Mouse (Mus musculus) lung, adult 18-20 months (tissue): Measurements from ENCODE around the gene Ephb4.

Source experiments
- DNase-seq, 2 experiments: peaks; one replicate each; pipeline ENCODE4 v3.0.0; 2022; ENCODE audit warnings: mixed read lengths in 2 of 2

Ephb4 gene

GRCm38 (mm10) chr5:137337190-137337589, 12.7 kb upstream of the Ephb4 start:
- no peak for DNase-seq

GRCm38 (mm10) chr5:137338256-137338655, 11.7 kb upstream of the Ephb4 start:
- DNase-seq: peak; percentile 93 to 95

- DNase-seq: peak; percentile 60 to 71
These were observed 11.1 kb upstream of the Ephb4 start for GRCm38 (mm10) chr5:137338663-137339289.

- peak; percentile 69 to 78 for DNase-seq
These were observed 10.5 kb upstream of the Ephb4 start for GRCm38 (mm10) chr5:137339290-137339979.

- no peak for DNase-seq
These were observed 9.7 kb upstream of the Ephb4 start for GRCm38 (mm10) chr5:137340222-137340621.

- no peak for DNase-seq
These were observed 7.4 kb upstream of the Ephb4 start for GRCm38 (mm10) chr5:137342407-137343012.

GRCm38 (mm10) chr5:137343412-137343811, 6.5 kb upstream of the Ephb4 start:
- no peak for DNase-seq

GRCm38 (mm10) chr5:137343869-137344268, 6.0 kb upstream of the Ephb4 start:
- DNase-seq: no peak

GRCm38 (mm10) chr5:137345821-137346220, 4.1 kb upstream of the Ephb4 start:
- DNase-seq: peak; percentile 33 to 36

- no peak for DNase-seq
These were observed 3.5 kb upstream of the Ephb4 start for GRCm38 (mm10) chr5:137346388-137346787.

GRCm38 (mm10) chr5:137346983-137347382, 2.9 kb upstream of the Ephb4 start:
- no peak for DNase-seq

GRCm38 (mm10) chr5:137347856-137348255, 2.1 kb upstream of the Ephb4 start:
- peak in 1 of 2 experiments; percentile 29 for DNase-seq

GRCm38 (mm10) chr5:137348482-137349383, 1.2 kb upstream of the Ephb4 start:
- DNase-seq: peak; percentile 83 to 88

- DNase-seq: no peak
These were observed 522 bp downstream of the Ephb4 start for GRCm38 (mm10) chr5:137350205-137351057.

- DNase-seq: no peak
These were observed 1.1 kb downstream of the Ephb4 start for GRCm38 (mm10) chr5:137351058-137351380.

- no peak for DNase-seq
These were observed 1.5 kb downstream of the Ephb4 start for GRCm38 (mm10) chr5:137351394-137351793.

- DNase-seq: peak; percentile 58 to 66
These were observed 2.4 kb downstream of the Ephb4 start for GRCm38 (mm10) chr5:137352011-137352975.

- DNase-seq: no peak
These were observed 4.2 kb downstream of the Ephb4 start for GRCm38 (mm10) chr5:137354091-137354490.

- no peak for DNase-seq
These were observed 8.5 kb downstream of the Ephb4 start for GRCm38 (mm10) chr5:137358382-137358781.

GRCm38 (mm10) chr5:137369665-137370064, 19.8 kb downstream of the Ephb4 start:
- DNase-seq: no peak
